Mouse (Mus musculus) midbrain, embryonic 14.5 days (tissue): Measurements from ENCODE around the gene Zdhhc15. TPM values are rescaled to one million over a fixed set of nuclear protein-coding genes. Genes with fewer than 3 reads are reported as not detected.

Experiments
- ATAC-seq: fragments of 200-750 bp; cut with Nextera tagmentation; 2 replicates; pipeline ENCODE4 v1.8.0; 2017; ENCODE audit warnings: moderate number of reproducible peaks, moderate library complexity; ENCODE audit not compliant: low FRiP score, low TSS enrichment
- DNase-seq: peaks from one replicate; pipeline ENCODE4 v3.0.0-alpha.2; 2015
- H3K27ac ChIP-seq: fragments of 300-500 bp; sonication (generic); replicated peaks from 2 replicates; pipeline ENCODE4 v1.5.1; 2014; ENCODE audit warnings: mild to moderate bottlenecking, low read depth, low read length, moderate library complexity
- H3K27me3 ChIP-seq: fragments of 300-500 bp; sonication (generic); 2 replicates; pipeline ENCODE4 v1.6.1; 2014; ENCODE audit warnings: low read length, control low read depth, mixed read lengths; ENCODE audit not compliant: control insufficient read depth, insufficient read depth
- H3K36me3 ChIP-seq: fragments of 300-500 bp; sonication (generic); 2 replicates; pipeline ENCODE4 v1.6.1; 2014; ENCODE audit warnings: low read length, control low read depth; ENCODE audit not compliant: control insufficient read depth, insufficient read depth
- H3K4me1 ChIP-seq: fragments of 300-500 bp; sonication (generic); 2 replicates; pipeline ENCODE4 v1.6.1; 2014; ENCODE audit warnings: mild to moderate bottlenecking, antibody characterized with exemption, low read length, control low read depth; ENCODE audit not compliant: control insufficient read depth, insufficient read depth
- H3K4me2 ChIP-seq: fragments of 300-500 bp; sonication (generic); 2 replicates; pipeline ENCODE4 v1.6.1; 2014; ENCODE audit warnings: mild to moderate bottlenecking, low read length, moderate library complexity
- H3K4me3 ChIP-seq: fragments of 300-500 bp; sonication (generic); replicated peaks from 2 replicates; pipeline ENCODE4 v1.5.1; 2014; ENCODE audit warnings: low read depth, low read length
- H3K9ac ChIP-seq: fragments of 300-500 bp; sonication (generic); replicated peaks from 2 replicates; pipeline ENCODE4 v1.6.1; 2014; ENCODE audit warnings: mild to moderate bottlenecking, low read length, moderate library complexity
- H3K9me3 ChIP-seq: fragments of 300-500 bp; sonication (generic); 2 replicates; pipeline ENCODE4 v1.6.1; 2016; ENCODE audit warnings: low read length, control low read depth, mixed read lengths; ENCODE audit not compliant: control insufficient read depth
- WGBS: fragments of 180-500 bp; shearing (Covaris S2); extraction: QIAGEN DNeasy Blood & Tissue Kit; methylation state at CpG from one replicate; pipeline ENCODE4 v1.1.7; 2014; 5-methylcytosine and 5-hydroxymethylcytosine counted together
- polyA plus RNA-seq: library from polyadenylated mRNA; unstranded; fragments of >200 nt; fragmentation: Nextera tagmentation; extraction: Ambion mirVana; gene quantifications from 2 replicates; pipeline ENCODE4 v1.2.1, GENCODE M21; 2014

The Zdhhc15 gene
- polyA plus RNA-seq, 1 experiment from 2014 or later = 6.1 TPM

DNA sequence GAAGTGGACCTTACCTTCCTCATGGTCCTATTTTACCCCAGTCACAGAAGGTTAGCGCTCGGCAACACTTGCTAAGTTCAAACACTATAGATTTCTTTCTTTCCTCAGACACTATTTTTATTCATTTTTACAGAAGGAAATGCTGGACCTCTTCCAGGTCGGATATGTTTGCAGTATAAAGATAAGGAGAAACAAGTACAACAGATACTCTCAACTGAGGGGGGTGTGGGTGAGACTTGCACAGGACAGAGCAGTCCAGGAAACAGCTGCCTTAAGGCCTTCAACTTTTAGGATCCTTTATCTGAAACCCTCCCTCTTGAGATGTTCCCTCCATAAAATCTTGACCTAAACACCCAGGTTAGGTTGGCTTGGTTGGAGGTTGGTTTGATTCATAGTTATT lies 103.4 kb downstream of the Zdhhc15 start:
- Histone ChIP-seq H3K4me1 (no peaks in the 10 kb centered on the region), H3K9me3 (no peaks in the 10 kb centered on the region), H3K36me3 (no peaks in the 10 kb centered on the region), H3K4me2 (no peak overlapping the region), H3K27ac (no peak overlapping the region), H3K9ac (no peak overlapping the region), H3K4me3 (no peak overlapping the region), H3K27me3 (no peaks in the 10 kb centered on the region)
- DNase-seq (no peak), ATAC-seq (no peak)
- WGBS = 92% methylated on average over 3 of the region's 3 CpGs

DNA sequence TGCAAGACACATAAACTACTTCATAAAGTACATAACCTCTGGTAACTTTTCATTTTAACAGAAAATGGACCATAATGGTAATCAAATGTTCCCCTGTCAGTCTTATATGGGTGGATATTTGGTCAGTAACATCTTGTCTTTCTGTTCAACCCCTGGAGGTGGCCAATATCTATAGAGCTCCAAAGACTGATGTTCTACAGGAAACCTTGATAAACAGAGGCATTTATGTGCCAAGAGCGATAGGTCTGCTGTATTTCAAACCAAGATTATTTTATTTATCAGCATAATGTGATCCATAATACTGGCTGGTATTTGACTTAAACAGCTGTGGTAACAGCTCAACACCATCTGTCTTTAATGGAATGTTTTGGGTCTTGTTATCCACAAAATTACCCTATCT lies 125.6 kb downstream of the Zdhhc15 start:
- H3K4me1 ChIP-seq = no peaks in the 10 kb centered on the region
- H3K27me3 ChIP-seq = no peaks in the 10 kb centered on the region
- no peak overlapping the region for H3K27ac ChIP-seq
- DNase-seq (no peak), ATAC-seq (no peak)
- no peak overlapping the region for H3K4me3 ChIP-seq
- H3K36me3 ChIP-seq = no peaks in the 10 kb centered on the region
- no peak overlapping the region for H3K9ac ChIP-seq
- H3K4me2 ChIP-seq = no peak overlapping the region
- 95% methylated on average over 1 of the region's 1 CpGs for WGBS
- no peaks in the 10 kb centered on the region for H3K9me3 ChIP-seq

DNA sequence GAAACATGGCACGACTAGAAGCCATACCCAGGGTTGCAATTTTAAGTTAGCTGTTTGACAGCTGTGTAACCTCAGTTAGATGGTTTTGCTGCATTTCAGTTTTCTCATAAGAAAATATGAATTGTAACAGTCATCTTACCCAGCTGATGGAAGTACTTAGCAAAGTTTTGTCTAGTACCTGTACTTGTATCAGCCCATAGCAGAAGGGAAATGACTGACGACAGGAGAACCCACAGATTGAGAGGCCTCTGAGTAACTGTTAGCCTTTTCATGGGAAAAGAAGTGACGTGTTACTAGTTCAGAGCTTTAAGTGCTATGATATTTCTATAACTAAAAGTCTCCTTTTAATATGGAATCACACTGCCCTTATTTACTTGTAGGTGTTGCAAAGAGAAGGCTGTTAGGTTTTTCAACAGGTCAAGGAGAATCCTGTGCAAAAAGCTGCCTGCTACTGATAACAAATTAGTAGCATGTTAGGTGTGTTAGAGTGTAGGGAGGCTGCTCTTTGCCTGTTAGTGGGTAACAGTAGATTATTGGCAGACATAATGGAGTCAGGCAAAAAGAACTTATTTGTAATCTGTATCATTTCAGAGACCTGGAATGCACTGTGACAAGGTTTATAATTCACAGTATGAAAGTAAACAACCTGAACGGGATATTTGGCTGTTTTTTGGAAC lies 126.8 kb downstream of the Zdhhc15 start:
- no peaks in the 10 kb centered on the region for H3K36me3 ChIP-seq
- WGBS = 86% methylated on average over 4 of the region's 4 CpGs
- ATAC-seq = no peak
- no peak overlapping the region for H3K9ac ChIP-seq
- no peak overlapping the region for H3K4me2 ChIP-seq
- H3K4me3 ChIP-seq = no peak overlapping the region
- H3K27ac ChIP-seq = no peak overlapping the region
- no peaks in the 10 kb centered on the region; the same call in 1 of the 2 replicates for H3K27me3 ChIP-seq
- no peak for DNase-seq
- no peaks in the 10 kb centered on the region for H3K4me1 ChIP-seq
- no peaks in the 10 kb centered on the region for H3K9me3 ChIP-seq

DNA sequence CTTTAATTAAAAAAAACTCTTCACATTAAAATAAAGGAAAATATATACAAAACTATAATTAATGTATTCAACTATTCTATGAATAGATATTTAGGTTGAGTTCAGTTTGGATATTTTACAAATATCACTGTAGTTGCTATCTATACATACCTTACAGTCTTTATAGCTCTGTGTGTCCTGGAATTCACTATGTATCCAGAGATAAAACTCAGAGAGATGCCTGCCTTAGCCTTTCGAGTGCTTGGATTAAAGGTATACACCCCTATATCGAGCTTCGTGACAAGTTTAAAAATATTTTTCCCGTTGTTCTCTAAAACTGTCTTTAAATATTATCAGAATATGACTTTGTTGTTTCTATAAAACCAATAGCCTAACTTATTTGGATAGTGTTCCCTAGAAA lies 128.2 kb downstream of the Zdhhc15 start:
- ATAC-seq = no peak
- Histone ChIP-seq H3K4me1 (no peaks in the 10 kb centered on the region), H3K9ac (no peak overlapping the region), H3K4me2 (no peak overlapping the region), H3K4me3 (no peak overlapping the region), H3K9me3 (no peaks in the 10 kb centered on the region), H3K27me3 (no peaks in the 10 kb centered on the region; the same call in 1 of the 2 replicates), H3K27ac (no peak overlapping the region), H3K36me3 (no peaks in the 10 kb centered on the region)
- no peak for DNase-seq
- WGBS = 90% methylated on average over 4 of the region's 4 CpGs

DNA sequence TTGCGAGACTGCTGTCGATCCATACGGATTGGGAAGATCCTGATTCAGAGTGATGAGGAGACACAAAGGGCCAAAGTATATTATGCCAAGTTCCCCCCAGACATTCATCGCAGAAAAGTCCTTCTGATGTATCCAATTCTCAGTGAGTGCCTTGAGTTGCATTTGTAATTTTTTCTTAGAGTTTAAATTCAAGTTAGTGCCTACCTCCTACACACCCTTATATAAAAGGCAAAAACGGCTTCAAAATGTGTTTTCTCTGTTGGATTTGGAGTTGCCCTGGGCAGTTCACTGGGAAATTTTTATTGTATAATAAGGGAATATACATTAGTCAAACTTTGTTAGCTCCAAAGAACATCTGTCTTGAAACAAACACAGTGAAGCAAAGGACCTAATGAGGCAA lies 169.1 kb downstream of the Zdhhc15 start:
- ATAC-seq (no peak), DNase-seq (no peak)
- H3K9ac ChIP-seq = no peak overlapping the region
- H3K27me3 ChIP-seq = 0 out of 2 replicates have a peak, but pooled peaks cover 3% of the 10 kb centered on the region
- 0 out of 2 replicates have a peak, but pooled peaks cover 2% of the 10 kb centered on the region for H3K36me3 ChIP-seq
- H3K27ac ChIP-seq = no peak overlapping the region
- WGBS = 78% methylated on average over 5 of the region's 5 CpGs
- H3K4me2 ChIP-seq = no peak overlapping the region
- no peak overlapping the region for H3K4me3 ChIP-seq
- no peaks in the 10 kb centered on the region for H3K4me1 ChIP-seq
- no peaks in the 10 kb centered on the region for H3K9me3 ChIP-seq

DNA sequence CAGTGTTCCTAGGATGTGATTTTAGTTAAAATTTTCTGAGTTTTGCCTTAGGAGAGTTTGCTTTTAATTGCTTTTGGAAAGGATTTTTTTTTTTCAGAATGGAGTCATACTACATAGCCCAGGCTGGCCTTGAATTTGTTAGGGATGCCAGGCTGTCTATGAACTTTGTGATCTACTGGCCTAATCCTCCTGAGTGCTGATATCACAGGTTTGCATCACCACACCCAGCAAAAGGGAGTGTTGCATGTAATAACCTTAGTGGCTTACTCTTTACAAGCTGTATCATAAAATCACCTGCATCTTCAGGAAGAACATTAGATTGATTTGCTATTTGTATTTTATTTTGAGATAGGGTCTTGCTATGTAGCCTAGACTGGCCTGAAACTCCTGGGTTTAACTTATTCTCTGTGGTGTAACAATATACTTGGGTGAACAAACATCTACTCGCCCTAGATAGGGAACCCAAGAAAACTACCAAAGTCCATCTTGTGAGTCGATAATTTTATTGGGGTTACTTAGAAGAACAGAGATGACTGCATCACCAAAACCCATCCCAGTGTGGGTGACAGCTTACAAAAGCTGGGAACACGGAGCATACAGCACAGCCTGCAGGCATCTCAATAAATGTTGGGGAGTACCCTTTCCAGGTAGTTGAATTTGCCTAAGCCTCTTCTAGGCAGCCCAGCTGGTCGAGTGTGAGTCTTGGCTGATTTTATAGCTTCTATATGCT lies 181.1 kb downstream of the Zdhhc15 start:
- 62% methylated on average over 4 of the region's 4 CpGs for WGBS
- DNase-seq (no peak), ATAC-seq (no peak)
- Histone ChIP-seq H3K27ac (no peak overlapping the region), H3K36me3 (no peaks in the 10 kb centered on the region), H3K9ac (no peak overlapping the region), H3K4me1 (no peaks in the 10 kb centered on the region), H3K9me3 (no peaks in the 10 kb centered on the region), H3K4me2 (no peak overlapping the region), H3K27me3 (no peaks in the 10 kb centered on the region), H3K4me3 (no peak overlapping the region)

DNA sequence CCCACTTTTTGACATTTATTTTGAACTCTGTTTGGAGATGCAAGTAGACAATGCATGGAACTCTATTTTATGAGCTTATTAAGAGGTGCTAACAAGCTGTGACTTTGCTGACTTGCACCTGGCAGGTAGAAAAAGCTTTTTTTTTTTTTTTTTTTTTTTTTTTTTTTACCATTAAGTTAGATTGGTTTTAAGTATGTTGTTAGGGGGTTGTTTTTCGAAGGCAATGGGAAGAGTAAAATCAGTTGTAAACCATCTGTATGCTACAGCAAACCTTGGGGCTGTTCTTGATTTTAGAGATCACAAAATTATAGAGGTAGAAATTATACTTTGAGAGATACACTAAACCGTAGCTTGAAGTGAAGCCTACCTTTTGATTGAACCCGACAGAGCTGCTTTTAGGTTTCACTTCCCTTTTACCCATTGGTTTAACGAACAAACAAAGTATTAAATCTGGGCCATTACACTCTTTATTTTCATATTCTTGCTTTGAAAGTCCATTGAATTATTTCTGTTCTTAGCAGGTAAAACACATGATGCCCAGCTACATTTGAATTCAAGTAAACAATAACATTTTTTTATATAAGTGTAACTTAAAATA lies 181.9 kb downstream of the Zdhhc15 start:
- Histone ChIP-seq H3K9me3 (no peaks in the 10 kb centered on the region), H3K4me3 (no peak overlapping the region), H3K27ac (no peak overlapping the region), H3K4me1 (no peaks in the 10 kb centered on the region), H3K27me3 (no peaks in the 10 kb centered on the region; the same call in 1 of the 2 replicates), H3K9ac (no peak overlapping the region), H3K4me2 (no peak overlapping the region), H3K36me3 (no peaks in the 10 kb centered on the region)
- WGBS = 87% methylated on average over 4 of the region's 4 CpGs
- no peak for DNase-seq
- ATAC-seq = no peak

DNA sequence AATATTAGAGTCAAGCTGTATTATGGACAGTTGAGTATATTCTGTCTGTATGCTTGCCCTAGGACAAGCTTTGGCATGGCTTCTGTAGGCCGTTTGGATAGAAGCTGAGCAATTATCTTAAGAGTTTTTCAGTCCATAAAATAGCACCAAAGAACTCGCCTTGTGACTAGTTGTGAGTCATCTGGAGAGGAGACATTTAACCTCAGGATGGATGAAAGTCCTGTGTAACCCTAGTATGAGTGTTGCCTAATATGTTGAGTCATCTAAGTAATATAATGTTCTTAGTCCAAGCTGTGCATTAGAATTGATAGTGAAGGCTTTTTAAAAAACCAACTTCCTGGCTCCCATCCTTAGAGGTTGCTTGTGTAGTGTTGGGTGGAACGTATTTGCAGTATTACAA lies 182.8 kb downstream of the Zdhhc15 start:
- H3K9ac ChIP-seq = no peak overlapping the region
- H3K36me3 ChIP-seq = no peaks in the 10 kb centered on the region
- H3K4me1 ChIP-seq = no peaks in the 10 kb centered on the region
- no peak overlapping the region for H3K27ac ChIP-seq
- WGBS = 70% methylated on average over 3 of the region's 3 CpGs
- H3K27me3 ChIP-seq = no peaks in the 10 kb centered on the region; the same call in 1 of the 2 replicates
- DNase-seq (no peak), ATAC-seq (no peak)
- no peaks in the 10 kb centered on the region for H3K9me3 ChIP-seq
- H3K4me3 ChIP-seq = no peak overlapping the region
- no peak overlapping the region for H3K4me2 ChIP-seq
